8 mouse cellular contexts compared by ENCODE assay signal in the genomic region with DNA sequence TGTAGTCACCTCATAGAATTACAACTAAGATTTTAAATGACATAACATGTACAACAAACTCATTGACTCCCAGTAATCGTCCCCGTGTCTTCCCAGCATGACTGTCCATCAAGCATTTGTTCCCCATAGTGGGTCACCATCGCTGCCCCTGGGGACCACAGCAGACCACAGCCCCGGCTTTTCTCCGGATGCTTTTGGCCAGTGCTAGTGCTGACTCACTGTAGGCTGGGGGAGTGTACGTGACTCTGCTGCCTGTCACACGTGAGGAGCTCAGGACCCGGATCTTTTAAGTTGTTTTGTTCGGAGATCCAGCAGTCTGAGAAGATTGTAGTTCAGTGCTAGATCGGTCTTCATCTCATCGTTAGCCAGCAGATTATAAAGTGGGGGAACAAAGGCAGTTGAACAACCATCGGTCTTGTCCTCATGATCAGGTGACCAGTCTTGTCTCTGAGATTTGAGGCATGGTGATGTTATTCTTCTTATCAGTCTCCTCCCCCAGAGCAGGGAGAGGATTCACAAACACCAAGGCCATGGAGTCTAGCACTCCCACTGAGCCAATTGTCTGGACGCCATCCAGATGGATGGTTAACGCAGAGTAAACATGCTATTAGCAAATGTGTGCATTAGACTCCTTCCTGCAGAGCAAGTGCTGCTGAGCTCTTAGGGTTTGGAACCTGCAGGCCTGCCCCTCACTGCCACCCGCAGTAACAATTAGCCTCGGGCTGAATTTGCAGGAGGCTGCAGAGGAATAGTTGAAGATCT.
DNase-seq lines count a peak whose midpoint lies in the region; ATAC-seq lines count a peak whose summit lies in the region.

No protein-coding gene starts in this region.

- peaks cover 13% of the 10 kb centered on the region for H3K9me3 ChIP-seq in forebrain, embryonic 13.5 days (replicated peaks)
- H3K9me3 ChIP-seq in forebrain, embryonic 10.5 days, result peaks cover 37% of the 10 kb centered on the region
- H3K9me3 ChIP-seq in midbrain, embryonic 11.5 days (ENCODE audit: control insufficient read depth, low read length), result no peaks in the 10 kb centered on the region
- no peaks in the 10 kb centered on the region for H3K9me3 ChIP-seq in midbrain, embryonic 15.5 days
- H3K9me3 ChIP-seq in embryonic facial prominence, embryonic 15.5 days (replicated peaks), result no peaks in the 10 kb centered on the region
- peaks cover 8% of the 10 kb centered on the region; the same call in 1 of the 2 replicates for H3K9me3 ChIP-seq in stomach, embryonic 14.5 days (ENCODE audit: control insufficient read depth, low read depth, low read length)

- H3K4me3 ChIP-seq in forebrain, embryonic 13.5 days, result no peak overlapping the region
- no peak overlapping the region for H3K4me3 ChIP-seq in forebrain, embryonic 10.5 days
- H3K4me3 ChIP-seq in midbrain, embryonic 11.5 days (ENCODE audit: low read depth, low read length), result no peak overlapping the region
- no peak overlapping the region for H3K4me3 ChIP-seq in midbrain, embryonic 15.5 days
- H3K4me3 ChIP-seq in embryonic facial prominence, embryonic 15.5 days (replicated peaks), result no peak overlapping the region
- no peak overlapping the region for H3K4me3 ChIP-seq in stomach, embryonic 14.5 days (ENCODE audit: low read depth, low read length)

- no peak overlapping the region for H3K4me2 ChIP-seq in forebrain, embryonic 13.5 days
- no peak overlapping the region for H3K4me2 ChIP-seq in midbrain, embryonic 11.5 days
- H3K4me2 ChIP-seq in midbrain, embryonic 15.5 days, result no peak overlapping the region
- no peak overlapping the region for H3K4me2 ChIP-seq in embryonic facial prominence, embryonic 15.5 days (replicated peaks)
- no peak overlapping the region for H3K4me2 ChIP-seq in stomach, embryonic 14.5 days (replicated peaks; ENCODE audit: low read depth, low read length)

- H3K4me1 ChIP-seq in forebrain, embryonic 13.5 days, result peaks cover 5% of the 10 kb centered on the region; the same call in 1 of the 2 replicates
- peaks cover 4% of the 10 kb centered on the region; the same call in 1 of the 2 replicates for H3K4me1 ChIP-seq in forebrain, embryonic 10.5 days
- H3K4me1 ChIP-seq in midbrain, embryonic 11.5 days (ENCODE audit: control insufficient read depth, insufficient read depth, low read length), result no peaks in the 10 kb centered on the region
- H3K4me1 ChIP-seq in midbrain, embryonic 15.5 days, result no peaks in the 10 kb centered on the region
- peaks cover 32% of the 10 kb centered on the region for H3K4me1 ChIP-seq in embryonic facial prominence, embryonic 15.5 days
- no peaks in the 10 kb centered on the region for H3K4me1 ChIP-seq in stomach, embryonic 14.5 days (ENCODE audit: control insufficient read depth, insufficient read depth, low read length)

- no peaks in the 10 kb centered on the region for H3K36me3 ChIP-seq in forebrain, embryonic 13.5 days (ENCODE audit: poor library complexity, severe bottlenecking)
- no peaks in the 10 kb centered on the region for H3K36me3 ChIP-seq in forebrain, embryonic 10.5 days (replicated peaks)
- no peaks in the 10 kb centered on the region for H3K36me3 ChIP-seq in midbrain, embryonic 11.5 days (ENCODE audit: control insufficient read depth, insufficient read depth, low read length)
- no peaks in the 10 kb centered on the region for H3K36me3 ChIP-seq in midbrain, embryonic 15.5 days (replicated peaks)
- H3K36me3 ChIP-seq in embryonic facial prominence, embryonic 15.5 days, result no peaks in the 10 kb centered on the region
- no peaks in the 10 kb centered on the region for H3K36me3 ChIP-seq in stomach, embryonic 14.5 days (ENCODE audit: control insufficient read depth, insufficient read depth, low read length)

- 61% methylated on average over 16 of the region's 16 CpGs for WGBS in forebrain, embryonic 13.5 days
- WGBS in forebrain, embryonic 10.5 days, result 85% methylated on average over 16 of the region's 16 CpGs
- WGBS in midbrain, embryonic 11.5 days, result 83% methylated on average over 16 of the region's 16 CpGs
- WGBS in midbrain, embryonic 15.5 days, result 72% methylated on average over 16 of the region's 16 CpGs
- 70% methylated on average over 16 of the region's 16 CpGs for WGBS in embryonic facial prominence, embryonic 15.5 days
- WGBS in stomach, embryonic 14.5 days, result 63% methylated on average over 16 of the region's 16 CpGs

- no peaks in the 10 kb centered on the region for H3K27me3 ChIP-seq in forebrain, embryonic 13.5 days
- no peaks in the 10 kb centered on the region for H3K27me3 ChIP-seq in forebrain, embryonic 10.5 days (ENCODE audit: poor library complexity, severe bottlenecking)
- H3K27me3 ChIP-seq in midbrain, embryonic 11.5 days (ENCODE audit: control insufficient read depth, insufficient read depth, low read length), result no peaks in the 10 kb centered on the region
- no peaks in the 10 kb centered on the region for H3K27me3 ChIP-seq in midbrain, embryonic 15.5 days (replicated peaks)
- H3K27me3 ChIP-seq in embryonic facial prominence, embryonic 15.5 days, result no peaks in the 10 kb centered on the region
- H3K27me3 ChIP-seq in stomach, embryonic 14.5 days (ENCODE audit: control insufficient read depth, insufficient read depth, low read length), result no peaks in the 10 kb centered on the region

- DNase-seq in forebrain, embryonic 10.5 days (ENCODE audit: extremely low spot score, low spot score), result no peak
- DNase-seq in midbrain, embryonic 11.5 days (ENCODE audit: low spot score, missing footprints), result peak; percentile 49
- no peak for DNase-seq in right cerebral cortex, postnatal 25 days
- DNase-seq in natural killer cell, adult 2 months (ENCODE audit: low spot score in 2 of 2), result no peak

- peak overlapping the region; percentile 14 for H3K27ac ChIP-seq in forebrain, embryonic 13.5 days
- H3K27ac ChIP-seq in forebrain, embryonic 10.5 days, result no peak overlapping the region
- no peak overlapping the region for H3K27ac ChIP-seq in midbrain, embryonic 11.5 days (ENCODE audit: low read depth, low read length)
- no peak overlapping the region for H3K27ac ChIP-seq in midbrain, embryonic 15.5 days
- peak overlapping the region; percentile 63 for H3K27ac ChIP-seq in embryonic facial prominence, embryonic 15.5 days (replicated peaks)
- no peak overlapping the region for H3K27ac ChIP-seq in stomach, embryonic 14.5 days (ENCODE audit: low read length)

- no peak overlapping the region for H3K9ac ChIP-seq in forebrain, embryonic 13.5 days
- no peak overlapping the region for H3K9ac ChIP-seq in midbrain, embryonic 11.5 days (ENCODE audit: low read length)
- H3K9ac ChIP-seq in midbrain, embryonic 15.5 days, result no peak overlapping the region
- no peak overlapping the region for H3K9ac ChIP-seq in embryonic facial prominence, embryonic 15.5 days
- no peak overlapping the region for H3K9ac ChIP-seq in stomach, embryonic 14.5 days (replicated peaks; ENCODE audit: low read depth, low read length)

- peak; percentile 80 for ATAC-seq in forebrain, embryonic 13.5 days
- no peak for ATAC-seq in midbrain, embryonic 11.5 days (ENCODE audit: low FRiP score)
- ATAC-seq in midbrain, embryonic 15.5 days (replicated peaks), result no peak
- ATAC-seq in embryonic facial prominence, embryonic 15.5 days (ENCODE audit: insufficient number of reproducible peaks, low FRiP score, low TSS enrichment, low read depth), result no peak
- peak; percentile 42; the same call in 1 of the 2 replicates for ATAC-seq in stomach, embryonic 14.5 days (ENCODE audit: insufficient number of reproducible peaks, insufficient read depth, low FRiP score, low read depth)

Comparison
In these comparisons a context has a peak if more than half of its experiments do, and no peak if none do; other contexts are left out.
1. H3K27ac ChIP-seq: peak in forebrain, embryonic 13.5 days (single experiment) and embryonic facial prominence, embryonic 15.5 days (single experiment); none in forebrain, embryonic 10.5 days (single experiment), midbrain, embryonic 11.5 days (single experiment), midbrain, embryonic 15.5 days (single experiment) and stomach, embryonic 14.5 days (single experiment).
2. ATAC-seq: peak in forebrain, embryonic 13.5 days (single experiment) and stomach, embryonic 14.5 days (single experiment); none in midbrain, embryonic 11.5 days (single experiment), midbrain, embryonic 15.5 days (single experiment) and embryonic facial prominence, embryonic 15.5 days (single experiment).